Mouse (Mus musculus) urinary bladder, postnatal 4 days (tissue): ENCODE data around the gene Nwd1.
"Not testable (repeated sequence)": the region's sequence is repeated elsewhere in the genome, so short reads cannot be mapped to it uniquely, and the experiment has no call there.

Experiments used
- DNase-seq, 2 experiments: peaks; one replicate each; pipeline ENCODE4 v3.0.0; 2021 to 2022; ENCODE audit warnings: low spot score in 2 of 2

The Nwd1 gene

GRCm38 (mm10) chr8:72646060-72646767, at the start of gene Nwd1:
TSS of gene Nwd1 (plus strand) at chr8:72646711.
- DNase-seq, result peak; percentile 65 to 77

GRCm38 (mm10) chr8:72642885-72643284, 3.6 kb upstream of the Nwd1 start:
- no peak for DNase-seq

DNA sequence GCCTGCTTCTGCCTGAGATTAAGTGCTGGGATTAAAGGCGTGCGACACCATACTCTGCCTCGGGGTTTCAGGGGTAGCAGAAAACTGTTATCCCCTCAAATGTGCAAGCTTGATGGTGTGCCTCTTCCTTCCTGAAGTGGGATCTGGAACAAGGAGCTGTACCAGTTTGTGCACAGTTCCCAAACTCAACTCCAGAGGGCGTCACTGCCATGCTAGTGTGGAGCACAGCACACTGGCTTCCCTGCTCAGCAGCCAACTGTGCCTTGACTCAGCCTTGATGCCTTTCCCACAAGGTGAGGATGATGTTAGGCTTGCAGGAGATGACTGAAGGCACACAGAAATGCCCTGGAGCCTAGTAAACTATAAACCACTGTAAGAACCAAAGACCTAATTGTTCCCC, 1.9 kb upstream of the Nwd1 start:
- DNase-seq, result no peak

DNA sequence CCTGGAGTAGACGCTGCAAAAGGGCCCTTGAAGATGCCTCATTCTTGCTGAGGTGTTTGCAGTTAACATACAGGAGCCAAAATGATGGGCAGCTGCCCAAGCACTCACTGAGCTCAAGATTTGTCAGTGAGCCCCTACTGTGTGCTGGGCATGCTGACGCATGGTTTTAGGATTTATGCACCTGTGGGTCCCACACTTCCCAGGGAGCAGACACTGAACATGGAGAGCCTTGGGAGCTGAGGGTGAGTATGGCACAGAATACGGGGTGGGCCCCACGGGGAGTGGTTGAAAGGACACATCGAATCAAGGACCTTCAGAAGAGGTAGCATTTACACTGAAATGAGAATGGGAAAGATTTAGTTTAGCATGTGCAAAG, 245 bp downstream of the Nwd1 start:
- no peak for DNase-seq

GRCm38 (mm10) chr8:72650697-72651096, 4.2 kb downstream of the Nwd1 start:
- no peak for DNase-seq

DNA sequence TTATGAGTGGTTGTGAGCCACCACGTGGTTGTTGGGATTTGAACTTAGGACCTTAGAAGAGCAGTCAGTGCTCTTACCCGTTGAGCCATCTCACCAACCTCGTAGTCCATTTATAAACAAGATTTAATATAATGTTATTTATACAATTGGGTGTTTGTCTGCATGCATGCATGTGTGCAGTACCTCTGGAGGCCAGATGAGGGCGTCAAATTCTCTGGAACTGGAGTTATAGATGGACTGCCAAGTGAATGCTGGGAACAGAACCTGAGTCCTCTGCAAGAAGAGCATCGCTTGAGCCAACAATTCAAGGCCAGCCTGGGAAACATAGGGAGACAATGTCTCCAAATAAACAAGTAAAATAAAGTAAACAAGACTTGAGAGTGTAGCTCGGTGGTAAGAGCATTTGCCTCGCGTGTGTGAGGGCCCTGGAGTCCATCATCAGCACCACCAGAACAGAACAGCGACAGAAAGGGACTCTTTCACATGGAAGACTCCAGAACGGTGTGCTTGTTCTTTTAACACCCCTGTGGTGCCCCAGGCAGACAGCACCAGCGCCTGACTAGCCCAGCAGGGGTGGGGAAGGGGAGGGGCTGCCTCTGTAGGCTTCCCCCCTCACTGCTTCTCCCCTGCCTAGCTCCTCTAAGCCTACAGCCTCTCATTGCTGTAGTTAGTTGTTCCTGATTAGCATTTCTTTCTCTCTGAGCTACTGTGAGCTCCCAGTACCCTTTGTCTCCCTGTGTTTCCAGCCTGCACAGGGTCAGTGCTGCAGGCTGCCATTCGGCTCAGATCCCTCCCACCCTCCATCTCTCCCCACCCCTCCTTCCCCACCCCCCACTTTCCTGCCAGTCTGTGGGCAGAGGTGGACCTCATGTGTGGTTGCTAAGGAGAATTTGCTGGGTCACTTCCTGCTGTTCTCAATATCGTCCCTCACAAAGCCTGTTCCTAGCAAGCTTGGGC, 8.3 kb downstream of the Nwd1 start:
- DNase-seq, result no peak

DNA sequence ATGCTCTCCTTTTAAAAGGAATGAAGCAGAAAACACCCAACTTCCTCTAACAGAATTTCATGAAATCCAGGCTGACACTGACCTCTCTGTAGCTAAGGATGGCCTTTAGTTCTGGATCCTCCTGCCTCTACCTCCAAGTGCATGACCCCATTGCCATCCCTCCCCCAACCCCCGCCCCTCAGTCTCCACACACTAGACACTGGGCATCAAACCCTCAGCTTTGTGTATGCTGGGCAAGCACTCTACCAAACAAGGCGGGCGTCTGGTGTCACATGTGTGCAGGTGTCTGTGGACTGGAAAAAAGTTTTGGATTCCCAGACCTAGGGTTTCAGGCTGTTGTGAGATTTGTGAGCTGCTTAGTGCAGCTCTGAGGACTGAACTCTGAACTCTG, 9.0 kb downstream of the Nwd1 start:
- DNase-seq, result no peak

DNA sequence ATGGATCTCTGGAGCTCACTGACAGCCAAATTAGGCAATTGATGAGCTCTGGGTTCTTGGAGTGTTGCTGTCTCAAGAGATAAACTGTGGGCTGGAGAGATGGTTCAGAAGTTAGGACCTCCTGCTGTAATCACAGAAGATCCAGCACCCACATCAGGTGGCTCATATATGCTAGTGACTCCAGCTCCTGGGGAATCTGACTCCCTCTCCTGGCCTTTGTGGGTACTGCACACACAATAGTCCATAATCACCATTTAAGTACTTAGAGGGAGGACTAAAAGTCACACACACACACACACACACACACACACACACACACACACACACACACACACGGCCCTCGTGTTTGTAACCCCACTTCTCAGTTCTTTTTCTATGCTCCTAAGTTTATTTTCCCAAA, 13.5 kb downstream of the Nwd1 start:
- no peak for DNase-seq

DNA sequence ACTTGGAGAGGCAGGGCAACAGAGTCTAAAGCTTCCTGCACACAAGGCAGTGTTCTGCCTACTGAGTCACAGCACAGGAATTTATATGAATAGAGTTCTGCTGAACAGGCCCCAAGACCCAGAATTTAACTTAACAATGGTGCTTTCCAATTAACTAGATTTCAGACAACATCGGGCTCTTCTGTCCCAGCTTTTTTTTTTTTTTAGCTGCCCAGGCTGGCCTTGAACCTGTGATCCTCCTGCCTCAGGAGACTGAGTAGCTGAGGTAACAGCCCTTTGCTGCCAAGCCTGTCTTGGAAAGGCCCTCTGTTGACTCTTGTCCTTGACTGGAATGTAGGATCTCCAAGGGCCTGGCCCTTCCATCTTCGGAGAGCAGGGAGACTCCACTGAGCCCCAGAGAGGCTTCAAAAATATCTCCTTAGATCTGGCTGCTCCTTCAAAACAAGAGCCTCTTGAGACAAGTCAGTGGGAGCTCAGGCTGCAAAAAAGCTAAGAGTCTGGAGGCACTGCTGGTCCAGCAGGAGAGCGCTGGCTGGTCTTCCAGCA, 17.7 kb downstream of the Nwd1 start:
- peak in 1 of 2 experiments; percentile 37 for DNase-seq

DNA sequence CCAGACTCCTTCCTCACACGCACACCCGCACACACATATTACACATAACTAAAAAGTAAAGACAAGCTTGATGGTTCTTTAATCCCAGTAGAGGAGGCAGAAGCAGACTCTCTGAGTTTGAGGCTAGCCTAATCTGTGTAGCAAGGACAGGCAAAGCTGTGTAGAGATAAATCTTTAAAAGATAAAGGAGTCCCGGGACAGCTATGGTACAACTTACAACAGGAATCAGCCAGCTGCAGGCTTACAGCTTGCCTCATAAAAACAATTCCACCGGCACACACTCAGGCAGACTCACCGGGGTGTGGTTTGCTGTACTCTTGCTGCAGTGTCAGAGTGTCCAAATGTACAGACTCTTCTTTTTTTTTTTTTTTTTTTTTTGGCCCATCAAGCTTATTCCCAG, 18.2 kb downstream of the Nwd1 start:
- no peak for DNase-seq

DNA sequence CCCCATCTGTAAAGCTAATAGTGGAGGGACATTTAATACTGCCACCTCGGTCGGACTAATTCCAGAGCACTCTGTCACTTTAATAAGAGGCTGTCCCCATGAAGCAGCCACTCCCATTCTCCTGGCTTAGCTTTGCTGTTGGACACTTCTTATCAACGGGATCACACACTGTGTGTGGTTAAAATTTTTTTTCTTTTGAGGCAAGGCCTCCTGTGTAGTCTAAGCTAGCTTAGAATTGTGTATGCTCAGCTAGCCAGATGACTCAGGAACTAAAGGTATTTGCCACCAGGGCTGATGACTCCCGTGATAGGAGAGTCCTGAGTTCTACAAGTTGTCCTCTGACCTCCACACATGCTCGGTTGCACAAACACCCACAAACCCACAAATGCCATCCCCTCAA, 18.9 kb downstream of the Nwd1 start:
- DNase-seq, result no peak

- DNase-seq, result no peak
Measured at GRCm38 (mm10) chr8:72668925-72669324, 22.4 kb downstream of the Nwd1 start.

DNA sequence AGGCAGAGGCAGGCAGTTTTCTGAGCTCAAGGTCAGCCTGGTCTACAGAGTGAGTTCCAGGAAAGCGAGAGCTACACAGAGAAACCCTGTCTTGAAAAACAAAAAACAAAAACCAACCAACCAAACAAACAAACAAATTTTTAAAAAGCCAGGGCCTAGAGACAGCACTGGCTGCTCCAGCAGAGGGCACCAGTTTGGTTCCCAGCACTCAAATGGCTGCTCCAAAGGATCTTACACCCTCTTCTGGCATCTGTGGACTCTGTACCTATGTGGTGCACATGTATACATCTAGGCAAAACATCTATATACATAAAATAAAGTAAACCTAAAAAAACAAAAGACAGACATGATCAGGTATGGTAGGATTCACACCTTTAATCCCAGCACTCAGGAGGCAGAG, 26.3 kb downstream of the Nwd1 start:
- DNase-seq, result no peak

- no peak for DNase-seq
Measured at GRCm38 (mm10) chr8:72674184-72674583, 27.7 kb downstream of the Nwd1 start.

- no peak for DNase-seq
Measured at GRCm38 (mm10) chr8:72676436-72676835, 29.9 kb downstream of the Nwd1 start.

DNA sequence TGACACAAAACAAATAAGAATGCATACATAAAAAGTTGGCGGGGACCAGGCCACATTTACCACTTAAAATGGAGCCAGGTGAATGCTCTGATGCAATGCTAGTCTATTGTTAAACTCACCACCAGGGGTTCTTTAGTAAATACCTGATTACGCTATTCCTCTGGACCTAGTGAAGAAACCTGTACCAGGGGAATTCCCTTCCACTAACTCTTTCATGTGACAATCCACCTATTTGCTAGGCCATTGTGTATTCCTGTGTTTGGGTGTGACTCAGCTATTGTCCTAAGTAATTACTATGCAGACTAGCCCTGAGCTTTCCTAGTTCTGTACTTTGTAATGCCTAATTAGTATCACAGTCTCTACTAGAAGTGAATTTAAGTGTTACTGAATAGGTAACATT, 30.3 kb downstream of the Nwd1 start:
- not testable (repeated sequence) for DNase-seq

DNA sequence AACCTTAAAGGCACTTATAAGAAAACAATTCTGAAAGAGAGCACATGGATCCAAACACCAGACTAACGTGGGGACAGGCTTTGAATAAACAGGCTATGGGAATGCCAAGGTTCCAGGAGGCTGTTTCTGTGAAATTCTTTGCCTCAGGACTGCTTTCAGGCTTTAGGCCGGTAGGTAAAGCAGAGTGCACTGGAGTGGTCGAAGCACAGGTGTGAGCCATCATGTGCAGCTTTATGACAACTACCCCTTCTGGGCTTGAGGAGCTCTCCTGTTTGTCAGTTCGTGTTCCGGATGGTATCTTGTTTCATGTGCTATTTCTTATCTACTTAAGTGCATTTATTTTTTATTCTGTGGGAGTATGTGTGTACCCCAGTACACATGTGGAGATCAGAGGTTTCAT, 30.8 kb downstream of the Nwd1 start:
- no peak for DNase-seq

- DNase-seq, result peak in 1 of 2 experiments; percentile 66
Measured at GRCm38 (mm10) chr8:72680133-72680532, 33.6 kb downstream of the Nwd1 start.

DNA sequence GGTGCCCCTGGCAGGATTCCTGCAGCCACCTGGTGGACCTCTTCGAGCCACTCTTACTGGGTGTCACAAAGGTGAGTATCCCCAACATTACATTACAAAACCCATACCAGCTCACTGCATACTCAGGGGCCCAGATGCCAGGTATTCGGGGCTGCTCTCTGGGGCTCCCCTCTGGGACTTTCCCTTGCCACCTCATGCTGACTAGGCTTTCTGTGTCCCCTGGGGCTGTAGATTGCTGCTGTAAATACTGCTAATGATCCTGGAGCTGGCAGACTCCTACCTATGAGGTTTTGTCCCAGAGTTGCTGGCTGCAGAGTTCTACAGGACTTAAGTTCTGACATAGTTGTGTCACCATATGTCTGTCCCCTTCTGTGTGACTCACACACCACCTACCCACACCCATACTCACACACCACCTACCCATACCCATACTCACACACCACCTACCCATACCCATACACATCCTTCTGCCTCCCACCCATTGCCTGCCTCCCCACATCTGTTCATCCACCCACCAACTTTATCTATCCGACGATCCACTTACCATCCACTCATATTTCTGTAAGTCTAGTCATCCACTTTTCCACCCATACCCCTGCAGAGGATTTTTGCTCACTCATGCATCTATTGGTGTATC, 35.7 kb downstream of the Nwd1 start:
- no peak for DNase-seq

DNA sequence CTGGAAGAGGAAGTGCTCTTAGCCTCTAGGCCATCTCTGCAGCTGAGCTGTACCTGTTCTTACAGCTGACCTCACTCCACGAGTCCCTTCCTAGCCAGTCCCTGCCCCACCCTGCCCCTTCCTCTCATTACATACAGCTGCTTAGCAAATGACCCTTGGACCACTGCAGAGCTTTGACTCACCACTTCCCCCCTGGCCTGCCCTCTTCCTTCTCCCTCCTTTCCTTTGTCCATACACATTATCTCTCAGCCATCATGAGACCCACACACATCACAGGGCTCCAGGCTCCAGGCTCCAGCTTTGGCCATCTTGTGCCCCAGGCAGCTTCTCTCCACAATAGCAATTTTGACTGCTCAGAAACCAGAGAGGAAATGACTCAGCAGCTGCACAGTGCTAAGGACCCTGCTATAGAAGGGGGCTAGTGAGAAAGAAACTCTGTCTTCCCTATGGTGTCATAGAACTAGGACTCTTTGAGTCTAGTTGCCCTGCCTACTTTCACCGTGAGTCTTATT, 36.6 kb downstream of the Nwd1 start:
- no peak for DNase-seq

DNA sequence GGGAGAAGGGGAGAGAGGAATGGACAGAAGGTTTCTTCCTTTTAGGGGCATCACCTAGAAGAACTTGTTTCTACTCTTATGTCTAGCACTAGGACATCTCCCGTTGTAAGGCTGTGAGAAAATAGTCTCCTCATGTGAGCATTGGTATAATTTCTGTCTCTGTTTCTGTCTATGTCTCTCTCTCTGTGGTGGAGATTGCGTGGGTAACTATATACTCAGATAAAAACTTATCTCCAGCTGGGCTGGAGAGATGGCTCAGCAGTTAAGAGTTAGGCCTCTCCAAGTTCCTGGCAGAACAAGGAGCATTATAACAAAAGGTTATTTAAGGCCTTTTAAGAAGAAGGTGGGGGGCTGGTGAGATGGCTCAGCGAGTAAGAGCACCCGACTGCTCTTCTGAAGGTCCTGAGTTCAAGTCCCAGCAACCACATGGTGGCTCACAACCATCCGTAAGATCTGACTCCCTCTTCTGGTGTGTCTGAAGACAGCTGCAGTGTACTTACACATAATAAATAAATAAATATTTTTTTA, 37.1 kb downstream of the Nwd1 start:
- DNase-seq, result not testable (repeated sequence)
